Mouse (Mus musculus): ENCODE data around the gene Sugct.
"Not testable (repeated sequence)": the region's sequence is repeated elsewhere in the genome, so short reads cannot be mapped to it uniquely, and the experiment has no call there.

Sugct gene

DNA sequence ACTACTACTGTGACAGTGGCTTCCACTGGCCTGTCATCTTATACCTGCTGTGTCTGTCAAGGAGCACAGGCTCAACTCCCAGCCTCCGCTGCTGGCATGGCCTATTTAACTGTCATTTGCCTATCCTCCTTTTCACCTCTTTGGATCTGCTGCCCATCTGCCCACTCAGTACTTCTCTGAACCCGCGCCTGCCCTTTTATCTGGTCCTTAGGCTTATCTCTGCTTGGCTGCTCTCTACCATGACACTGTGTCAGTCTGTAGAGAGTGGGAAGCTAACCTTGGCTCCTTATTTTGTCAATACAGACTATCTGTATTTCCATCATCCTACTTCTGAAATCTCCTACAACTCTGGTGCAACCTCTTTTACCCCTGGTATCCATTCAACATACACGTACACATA lies 793.9 kb downstream of the Sugct start:
- DNase-seq (ENCODE audit: low read depth, low spot score), result no peak

DNA sequence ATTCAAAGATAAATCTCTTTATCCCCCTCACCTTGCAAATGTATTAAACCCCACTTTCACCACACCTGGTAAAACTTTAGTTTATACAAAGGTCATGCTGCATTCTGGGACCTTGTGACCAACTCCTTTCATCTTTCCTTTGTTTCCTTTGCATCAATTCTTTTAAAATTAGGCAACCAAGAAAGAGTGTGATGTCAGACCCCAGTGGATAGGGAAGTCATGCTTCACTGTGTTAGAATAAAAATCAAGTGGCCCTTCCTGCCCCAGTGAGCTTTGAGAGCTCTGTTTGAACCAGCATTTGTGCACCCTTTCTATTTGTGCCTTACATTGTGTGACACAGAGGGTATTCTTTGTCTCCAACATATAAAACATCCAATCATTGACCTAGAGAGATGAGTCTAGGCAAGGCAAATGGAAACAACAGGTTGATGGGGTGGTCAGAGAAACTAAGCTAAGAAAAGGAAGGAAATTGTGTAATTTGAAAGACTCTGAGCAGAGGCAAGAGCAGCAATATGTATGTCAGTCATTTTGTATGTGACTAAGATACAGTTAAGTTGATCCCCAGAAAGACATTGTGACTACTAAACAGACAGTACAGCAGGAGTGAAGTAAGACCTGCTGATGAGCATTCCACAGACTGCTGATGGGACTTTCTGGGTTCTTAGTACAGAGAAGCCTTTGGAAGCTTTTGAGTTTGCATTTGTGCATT lies 797.1 kb downstream of the Sugct start:
- DNase-seq (ENCODE audit: low read depth, low spot score), result no peak

- no peak for DNase-seq (ENCODE audit: low read depth, low spot score)
Measured at GRCm38 (mm10) chr13:16878056-16878455, 817.3 kb downstream of the Sugct start.

- no peak for DNase-seq (ENCODE audit: low read depth, low spot score)
Measured at GRCm38 (mm10) chr13:16859986-16860385, 835.4 kb downstream of the Sugct start.

DNA sequence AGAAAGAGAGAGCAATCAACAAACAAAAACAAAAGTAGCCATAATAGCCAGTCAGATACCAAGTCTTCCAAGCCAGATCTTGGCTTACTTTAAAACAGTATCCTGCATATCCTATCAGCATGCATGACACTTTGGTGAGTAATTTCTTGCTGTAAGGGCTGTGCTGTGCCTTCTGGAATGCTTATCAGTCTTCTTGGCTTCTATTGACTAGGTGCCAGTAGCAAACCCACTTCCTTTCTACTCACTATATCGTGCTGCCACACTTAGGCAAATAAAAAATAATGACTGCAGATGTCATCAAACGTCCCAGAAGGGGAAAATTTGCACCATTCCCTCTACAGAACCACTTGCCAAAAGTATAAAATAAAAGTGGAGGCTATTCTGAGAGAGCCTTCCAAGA lies 848.1 kb downstream of the Sugct start:
- DNase-seq (ENCODE audit: low read depth, low spot score), result no peak

GRCm38 (mm10) chr13:16840994-16841393 lies 854.4 kb downstream of the Sugct start:
- DNase-seq (ENCODE audit: low read depth, low spot score), result no peak

DNA sequence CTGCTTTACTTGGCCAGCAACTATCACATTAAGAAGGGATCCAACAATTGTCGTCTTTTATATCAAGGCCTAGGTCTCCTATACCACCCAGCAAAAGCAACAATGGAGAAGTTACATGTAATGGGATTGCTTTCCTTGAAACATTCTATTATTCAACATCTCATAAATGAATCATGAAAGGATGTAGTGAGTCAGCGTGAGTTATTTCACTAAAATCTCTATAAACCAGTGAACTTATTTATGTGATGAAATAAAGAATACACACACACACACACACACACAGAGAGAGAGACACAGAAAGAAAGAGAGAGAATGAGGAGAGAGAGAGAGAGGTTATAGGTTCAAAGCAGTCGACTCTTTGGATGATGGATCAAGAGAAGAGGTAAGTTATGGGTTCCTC lies 856.9 kb downstream of the Sugct start:
- DNase-seq (ENCODE audit: low read depth, low spot score), result no peak

GRCm38 (mm10) chr13:16835111-16835510 lies 860.2 kb downstream of the Sugct start:
- no peak for DNase-seq (ENCODE audit: low read depth, low spot score)

- DNase-seq (ENCODE audit: low read depth, low spot score), result no peak
Measured at GRCm38 (mm10) chr13:16833069-16833468, 862.3 kb downstream of the Sugct start.

DNA sequence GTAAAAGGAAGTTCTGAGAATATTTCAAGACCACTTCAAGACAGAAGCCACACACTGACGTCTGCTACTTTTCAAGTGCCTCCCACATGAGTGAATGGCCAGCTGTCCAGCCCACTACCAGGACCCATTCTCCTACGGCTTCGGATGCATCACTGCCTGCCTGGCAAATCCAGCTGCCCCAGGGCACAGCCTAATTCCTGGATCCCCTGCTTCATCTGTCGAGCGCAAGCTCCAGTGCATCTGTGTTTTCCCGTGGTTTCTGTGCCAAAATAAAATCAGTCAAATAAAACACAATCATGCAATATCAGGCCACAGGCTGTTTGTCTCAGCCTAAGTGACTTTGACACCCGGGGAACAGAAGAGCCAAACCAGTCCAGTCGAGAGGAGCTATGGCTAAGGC lies 863.5 kb downstream of the Sugct start:
- no peak for DNase-seq (ENCODE audit: low read depth, low spot score)

DNA sequence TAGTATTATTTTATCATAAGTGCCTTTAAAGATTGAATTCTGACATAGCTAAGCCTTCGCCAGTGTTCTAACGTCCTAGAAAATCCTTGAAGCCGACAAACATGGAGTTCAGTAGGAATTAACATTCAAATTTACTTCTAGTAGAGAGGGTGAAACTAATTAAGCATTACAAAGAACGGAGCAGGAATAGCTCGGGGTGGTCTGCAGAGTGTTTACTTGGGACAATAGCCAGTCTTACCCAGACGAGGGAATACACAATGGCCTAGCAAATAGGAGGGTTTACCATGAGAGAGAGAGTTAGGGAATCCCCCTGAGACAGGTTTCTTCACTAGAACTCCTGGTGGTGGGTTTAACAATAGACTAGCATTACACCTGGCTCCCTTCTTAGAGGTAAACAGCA lies 865.1 kb downstream of the Sugct start:
- not testable (repeated sequence) for DNase-seq (ENCODE audit: low read depth, low spot score)

DNA sequence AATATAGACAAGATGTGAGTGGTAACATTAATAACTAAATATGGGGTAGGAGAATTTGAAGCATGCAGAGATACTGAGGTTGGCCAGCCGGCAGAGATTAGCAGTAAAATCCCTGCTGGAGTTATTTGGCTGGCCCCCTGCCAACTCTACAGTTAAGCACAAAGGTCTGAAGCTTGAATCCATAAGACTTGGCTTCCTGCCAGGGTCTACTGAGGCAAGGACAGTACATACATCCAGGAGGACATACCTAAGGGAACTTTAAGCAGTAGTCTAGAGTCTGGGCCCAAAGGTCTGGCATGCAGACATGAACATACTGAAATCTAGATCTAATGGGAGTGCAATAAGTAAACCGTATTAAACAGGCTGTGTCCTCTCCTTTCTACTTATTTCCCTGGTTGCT lies 865.8 kb downstream of the Sugct start:
- no peak for DNase-seq (ENCODE audit: low read depth, low spot score)

DNA sequence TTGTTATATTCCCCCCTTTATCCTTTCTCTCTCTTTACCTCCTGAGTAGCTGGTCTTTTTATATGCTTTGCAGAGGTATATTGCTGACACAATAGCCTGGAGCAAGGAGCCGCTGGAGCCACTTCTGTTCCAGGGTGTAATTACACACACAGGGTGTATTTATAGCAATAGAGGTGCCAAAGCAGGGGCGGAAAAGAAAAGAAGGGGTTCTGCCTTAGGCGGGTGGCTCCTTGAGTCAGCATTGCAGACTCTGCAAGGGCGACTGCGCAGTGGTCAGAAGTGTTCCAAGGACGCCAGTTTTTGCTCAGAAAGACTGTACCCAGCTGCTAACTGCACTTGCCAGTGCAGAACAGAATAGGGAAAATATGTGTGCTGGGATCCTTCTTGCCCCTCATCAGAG lies 869.7 kb downstream of the Sugct start:
- DNase-seq (ENCODE audit: low read depth, low spot score), result no peak

DNA sequence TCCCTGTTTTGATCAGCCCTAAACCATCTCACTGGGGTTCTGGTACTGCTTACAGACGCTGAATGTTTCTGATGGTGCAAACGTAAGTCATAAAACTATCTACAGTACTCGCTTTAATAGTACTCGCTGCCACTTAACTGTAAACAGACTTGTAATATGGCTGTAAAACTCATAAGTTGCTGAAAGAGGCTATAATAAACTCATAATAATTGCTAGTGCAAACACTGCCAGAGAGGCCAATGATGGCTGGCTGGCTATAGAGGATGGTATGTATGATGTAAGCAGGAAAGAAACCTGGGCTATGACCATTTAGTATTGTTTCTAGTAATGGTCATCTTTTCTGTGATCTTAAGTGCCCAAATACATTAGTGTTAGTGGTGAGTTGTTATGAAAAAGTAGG lies 873.6 kb downstream of the Sugct start:
- no peak for DNase-seq (ENCODE audit: low read depth, low spot score)

DNA sequence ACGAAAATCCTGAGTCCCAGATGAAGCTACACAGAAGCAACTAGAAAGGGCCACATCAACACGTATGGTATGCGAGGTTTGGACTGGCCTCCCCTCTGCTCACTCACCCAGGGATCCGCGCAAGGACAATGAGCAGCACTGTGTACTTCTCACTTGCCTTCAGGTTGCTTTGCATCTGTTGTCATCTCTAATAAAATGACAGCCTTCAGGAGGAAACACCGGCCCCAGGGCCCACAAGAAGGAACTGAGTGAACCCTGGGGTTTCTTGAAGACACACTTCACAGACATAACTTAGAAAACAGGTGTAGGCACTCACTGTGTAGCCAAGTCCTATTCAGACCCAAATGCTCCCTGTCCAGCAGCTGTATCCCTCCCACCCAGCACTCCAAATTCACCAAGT lies 877.9 kb downstream of the Sugct start:
- DNase-seq (ENCODE audit: low read depth, low spot score), result no peak

DNA sequence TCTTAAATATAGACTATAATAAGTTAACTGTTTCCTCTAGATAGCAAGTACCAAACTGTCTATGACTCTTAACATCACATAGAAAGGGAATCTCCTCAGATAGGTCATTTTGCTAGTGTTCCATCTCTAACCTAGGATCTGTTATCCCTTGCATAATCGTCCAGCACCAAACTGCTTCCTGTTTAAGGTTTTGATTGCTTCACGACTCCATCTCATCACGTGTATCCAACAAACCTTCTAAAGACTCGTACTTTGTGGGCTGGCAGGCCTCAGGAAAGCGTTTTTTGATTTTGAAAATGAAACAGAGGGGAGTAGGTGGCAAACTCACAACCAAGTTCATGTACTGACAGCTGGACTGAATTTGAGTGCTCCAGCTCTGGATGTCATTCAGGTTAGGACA lies 878.6 kb downstream of the Sugct start:
- DNase-seq (ENCODE audit: low read depth, low spot score), result no peak

DNA sequence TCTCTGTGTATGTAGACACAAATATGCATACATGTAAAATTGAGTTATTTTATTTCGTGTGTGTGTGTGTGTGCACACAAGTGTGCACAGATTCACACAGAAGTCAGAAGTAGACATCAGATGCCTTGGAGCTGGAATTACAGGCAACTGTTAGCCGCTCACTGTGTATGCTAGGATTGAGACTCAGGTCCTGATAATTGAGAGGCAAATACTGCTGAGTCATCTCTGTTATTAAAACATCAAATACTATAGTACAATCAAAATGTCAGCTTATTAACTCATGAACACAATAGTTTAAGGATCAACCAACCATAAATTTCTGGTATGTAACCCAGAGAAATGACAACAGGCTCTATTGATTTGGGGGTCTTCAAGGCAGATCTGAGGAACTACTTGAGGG lies 883.1 kb downstream of the Sugct start:
- DNase-seq (ENCODE audit: low read depth, low spot score), result no peak

Measured in CD4-positive, CD25-positive, alpha-beta regulatory T cell, adult 2 months (primary cell).